Mouse (Mus musculus): ENCODE results near the gene Pnkd.

DNA sequence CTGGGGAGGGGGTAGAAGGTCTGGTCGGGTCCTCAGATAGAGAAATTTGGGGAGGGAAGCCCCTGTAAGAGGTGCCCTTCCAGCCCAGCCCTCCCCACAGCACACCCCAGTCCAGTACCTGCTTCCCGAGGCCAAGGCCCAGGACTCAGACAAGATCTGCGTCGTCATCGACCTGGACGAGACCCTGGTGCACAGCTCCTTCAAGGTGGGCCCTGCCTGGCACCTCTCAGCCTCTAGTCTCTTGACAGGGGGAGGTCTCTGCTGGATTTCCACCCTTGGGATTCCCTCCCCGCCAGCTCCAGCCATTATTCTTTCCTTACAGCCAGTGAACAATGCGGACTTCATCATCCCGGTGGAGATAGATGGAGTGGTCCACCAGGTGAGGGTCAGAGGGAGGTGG lies 109.0 kb downstream of the Pnkd start:
- TF ChIP-seq GATA1 (IDR thresholded peaks at IDR 0.05; ENCODE audit: low read length) (no peak), TAL1 (IDR thresholded peaks at IDR 0.05; ENCODE audit: low read length) (no peak)
